Mouse (Mus musculus): ENCODE data around the gene Trip4. TPM values are rescaled to one million over a fixed set of nuclear protein-coding genes. Genes with fewer than 3 reads are reported as not detected.

Trip4 gene
- polyA plus RNA-seq, 1 experiment from 2014 or later, result 35.5 TPM

GRCm38 (mm10) chr9:65818402-65818801 is 90.2 kb downstream of the Trip4 start:
- Histone ChIP-seq H3K9ac (0 out of 2 replicates have a peak overlapping the region, but pooled peaks have one; percentile 4), H3K27me3 (ENCODE audit: control insufficient read depth, insufficient read depth, low read length) (no peaks in the 10 kb centered on the region), H3K9me3 (ENCODE audit: control insufficient read depth, low read length) (no peaks in the 10 kb centered on the region), H3K4me2 (replicated peaks) (peak overlapping the region; percentile 16; the same call in 1 of the 2 replicates), H3K4me1 (replicated peaks; ENCODE audit: control insufficient read depth, insufficient read depth, low read length) (peaks cover 35% of the 10 kb centered on the region), H3K36me3 (replicated peaks; ENCODE audit: control insufficient read depth, insufficient read depth) (no peaks in the 10 kb centered on the region), H3K4me3 (replicated peaks; ENCODE audit: low read length) (no peak overlapping the region), H3K27ac (peak overlapping the region; percentile 64)
- WGBS, result 42% methylated on average over 2 of the region's 2 CpGs
- no peak for ATAC-seq (ENCODE audit: low FRiP score)
- no peak for DNase-seq (ENCODE audit: low spot score)

GRCm38 (mm10) chr9:65812841-65813240 is 95.8 kb downstream of the Trip4 start:
- H3K9ac ChIP-seq, result no peak overlapping the region
- 0 out of 2 replicates have a peak, but pooled peaks cover 6% of the 10 kb centered on the region for H3K36me3 ChIP-seq (replicated peaks; ENCODE audit: control insufficient read depth, insufficient read depth)
- H3K9me3 ChIP-seq (ENCODE audit: control insufficient read depth, low read length), result no peaks in the 10 kb centered on the region
- H3K27me3 ChIP-seq (ENCODE audit: control insufficient read depth, insufficient read depth, low read length), result no peaks in the 10 kb centered on the region
- no peak overlapping the region for H3K4me3 ChIP-seq (replicated peaks; ENCODE audit: low read length)
- H3K4me2 ChIP-seq (replicated peaks), result no peak overlapping the region
- DNase-seq (ENCODE audit: low spot score) (no peak), ATAC-seq (ENCODE audit: low FRiP score) (no peak)
- 60% methylated on average over 2 of the region's 2 CpGs for WGBS
- H3K4me1 ChIP-seq (replicated peaks; ENCODE audit: control insufficient read depth, insufficient read depth, low read length), result 0 out of 2 replicates have a peak, but pooled peaks cover 6% of the 10 kb centered on the region
- no peak overlapping the region for H3K27ac ChIP-seq

GRCm38 (mm10) chr9:65811784-65812183 is 96.8 kb downstream of the Trip4 start:
- DNase-seq (ENCODE audit: low spot score) (no peak), ATAC-seq (ENCODE audit: low FRiP score) (no peak)
- no peaks in the 10 kb centered on the region for H3K9me3 ChIP-seq (ENCODE audit: control insufficient read depth, low read length)
- no peak overlapping the region for H3K4me3 ChIP-seq (replicated peaks; ENCODE audit: low read length)
- no peaks in the 10 kb centered on the region for H3K4me1 ChIP-seq (replicated peaks; ENCODE audit: control insufficient read depth, insufficient read depth, low read length)
- 94% methylated on average over 1 of the region's 1 CpGs for WGBS
- H3K4me2 ChIP-seq (replicated peaks), result no peak overlapping the region
- H3K9ac ChIP-seq, result no peak overlapping the region
- H3K36me3 ChIP-seq (replicated peaks; ENCODE audit: control insufficient read depth, insufficient read depth), result 0 out of 2 replicates have a peak, but pooled peaks cover 6% of the 10 kb centered on the region
- no peak overlapping the region for H3K27ac ChIP-seq
- no peaks in the 10 kb centered on the region for H3K27me3 ChIP-seq (ENCODE audit: control insufficient read depth, insufficient read depth, low read length)

- no peaks in the 10 kb centered on the region for H3K9me3 ChIP-seq (ENCODE audit: control insufficient read depth, low read length)
Observed at GRCm38 (mm10) chr9:65807818-65808217, 100.8 kb downstream of the Trip4 start.

GRCm38 (mm10) chr9:65807251-65807650 is 101.3 kb downstream of the Trip4 start:
- ATAC-seq (ENCODE audit: low FRiP score) (no peak), DNase-seq (ENCODE audit: low spot score) (no peak)
- no peak overlapping the region for H3K4me3 ChIP-seq (replicated peaks; ENCODE audit: low read length)
- H3K4me2 ChIP-seq (replicated peaks), result no peak overlapping the region
- H3K36me3 ChIP-seq (replicated peaks; ENCODE audit: control insufficient read depth, insufficient read depth), result 0 out of 2 replicates have a peak, but pooled peaks cover 6% of the 10 kb centered on the region
- H3K9ac ChIP-seq, result no peak overlapping the region
- peak overlapping the region; percentile 59 for H3K27ac ChIP-seq
- 0 out of 2 replicates have a peak, but pooled peaks cover 8% of the 10 kb centered on the region for H3K4me1 ChIP-seq (replicated peaks; ENCODE audit: control insufficient read depth, insufficient read depth, low read length)
- 28% methylated on average over 4 of the region's 5 CpGs for WGBS
- no peaks in the 10 kb centered on the region for H3K9me3 ChIP-seq (ENCODE audit: control insufficient read depth, low read length)
- no peaks in the 10 kb centered on the region for H3K27me3 ChIP-seq (ENCODE audit: control insufficient read depth, insufficient read depth, low read length)

More at GRCm38 (mm10) chr9:65807818-65808217, 100.8 kb downstream of the Trip4 start:
- H3K4me1 ChIP-seq (replicated peaks; ENCODE audit: control insufficient read depth, insufficient read depth, low read length), result 0 out of 2 replicates have a peak, but pooled peaks cover 4% of the 10 kb centered on the region
- DNase-seq (ENCODE audit: low spot score) (no peak), ATAC-seq (ENCODE audit: low FRiP score) (no peak)
- H3K27me3 ChIP-seq (ENCODE audit: control insufficient read depth, insufficient read depth, low read length), result no peaks in the 10 kb centered on the region
- H3K4me2 ChIP-seq (replicated peaks), result no peak overlapping the region
- 0 out of 2 replicates have a peak, but pooled peaks cover 6% of the 10 kb centered on the region for H3K36me3 ChIP-seq (replicated peaks; ENCODE audit: control insufficient read depth, insufficient read depth)
- H3K9ac ChIP-seq, result no peak overlapping the region
- H3K4me3 ChIP-seq (replicated peaks; ENCODE audit: low read length), result no peak overlapping the region
- no peak overlapping the region for H3K27ac ChIP-seq
- WGBS, result 63% methylated on average over 1 of the region's 1 CpGs

- H3K9ac ChIP-seq, result no peak overlapping the region
- ATAC-seq (ENCODE audit: low FRiP score) (no peak), DNase-seq (ENCODE audit: low spot score) (no peak)
- no peaks in the 10 kb centered on the region for H3K27me3 ChIP-seq (ENCODE audit: control insufficient read depth, insufficient read depth, low read length)
- H3K4me2 ChIP-seq (replicated peaks), result no peak overlapping the region
- H3K9me3 ChIP-seq (ENCODE audit: control insufficient read depth, low read length), result no peaks in the 10 kb centered on the region
- no peak overlapping the region for H3K27ac ChIP-seq
- H3K4me1 ChIP-seq (replicated peaks; ENCODE audit: control insufficient read depth, insufficient read depth, low read length), result peaks cover 20% of the 10 kb centered on the region; the same call in 1 of the 2 replicates
- no peak overlapping the region for H3K4me3 ChIP-seq (replicated peaks; ENCODE audit: low read length)
- 76% methylated on average over 4 of the region's 4 CpGs for whole genome bisulfite sequencing
- H3K36me3 ChIP-seq (replicated peaks; ENCODE audit: control insufficient read depth, insufficient read depth), result peaks cover 2% of the 10 kb centered on the region
Observed at GRCm38 (mm10) chr9:65799770-65800169, 108.8 kb downstream of the Trip4 start.

- Histone ChIP-seq H3K4me3 (replicated peaks; ENCODE audit: low read length) (no peak overlapping the region), H3K27ac (no peak overlapping the region), H3K9ac (no peak overlapping the region), H3K27me3 (ENCODE audit: control insufficient read depth, insufficient read depth, low read length) (no peaks in the 10 kb centered on the region), H3K36me3 (replicated peaks; ENCODE audit: control insufficient read depth, insufficient read depth) (peaks cover 13% of the 10 kb centered on the region), H3K9me3 (ENCODE audit: control insufficient read depth, low read length) (no peaks in the 10 kb centered on the region), H3K4me1 (replicated peaks; ENCODE audit: control insufficient read depth, insufficient read depth, low read length) (peaks cover 49% of the 10 kb centered on the region), H3K4me2 (replicated peaks) (no peak overlapping the region)
- ATAC-seq (ENCODE audit: low FRiP score), result no peak
- 90% methylated on average over 2 of the region's 2 CpGs for WGBS
- DNase-seq (ENCODE audit: low spot score), result no peak
Observed at GRCm38 (mm10) chr9:65795651-65796050, 112.9 kb downstream of the Trip4 start.

GRCm38 (mm10) chr9:65794313-65794712 is 114.3 kb downstream of the Trip4 start:
- no peak overlapping the region for H3K4me2 ChIP-seq (replicated peaks)
- no peaks in the 10 kb centered on the region for H3K9me3 ChIP-seq (ENCODE audit: control insufficient read depth, low read length)
- peaks cover 57% of the 10 kb centered on the region for H3K4me1 ChIP-seq (replicated peaks; ENCODE audit: control insufficient read depth, insufficient read depth, low read length)
- 66% methylated on average over 7 of the region's 7 CpGs for WGBS
- no peak overlapping the region for H3K27ac ChIP-seq
- no peak for ATAC-seq (ENCODE audit: low FRiP score)
- no peaks in the 10 kb centered on the region for H3K27me3 ChIP-seq (ENCODE audit: control insufficient read depth, insufficient read depth, low read length)
- H3K36me3 ChIP-seq (replicated peaks; ENCODE audit: control insufficient read depth, insufficient read depth), result peaks cover 13% of the 10 kb centered on the region
- no peak overlapping the region for H3K9ac ChIP-seq
- DNase-seq (ENCODE audit: low spot score), result no peak
- H3K4me3 ChIP-seq (replicated peaks; ENCODE audit: low read length), result no peak overlapping the region

- H3K36me3 ChIP-seq (replicated peaks; ENCODE audit: control insufficient read depth, insufficient read depth), result peaks cover 13% of the 10 kb centered on the region
- ATAC-seq (ENCODE audit: low FRiP score), result no peak
- peaks cover 58% of the 10 kb centered on the region for H3K4me1 ChIP-seq (replicated peaks; ENCODE audit: control insufficient read depth, insufficient read depth, low read length)
- H3K9ac ChIP-seq, result no peak overlapping the region
- H3K9me3 ChIP-seq (ENCODE audit: control insufficient read depth, low read length), result no peaks in the 10 kb centered on the region
- 64% methylated on average over 3 of the region's 3 CpGs for WGBS
- H3K4me2 ChIP-seq (replicated peaks), result no peak overlapping the region
- no peak overlapping the region for H3K4me3 ChIP-seq (replicated peaks; ENCODE audit: low read length)
- H3K27ac ChIP-seq, result peak overlapping the region; percentile 73
- no peak for DNase-seq (ENCODE audit: low spot score)
- no peaks in the 10 kb centered on the region for H3K27me3 ChIP-seq (ENCODE audit: control insufficient read depth, insufficient read depth, low read length)
Observed at GRCm38 (mm10) chr9:65793506-65793905, 115.1 kb downstream of the Trip4 start.

- Histone ChIP-seq H3K4me1 (replicated peaks; ENCODE audit: control insufficient read depth, insufficient read depth, low read length) (peaks cover 63% of the 10 kb centered on the region), H3K27ac (peak overlapping the region; percentile 73), H3K9ac (no peak overlapping the region), H3K4me3 (replicated peaks; ENCODE audit: low read length) (no peak overlapping the region), H3K9me3 (ENCODE audit: control insufficient read depth, low read length) (no peaks in the 10 kb centered on the region), H3K27me3 (ENCODE audit: control insufficient read depth, insufficient read depth, low read length) (no peaks in the 10 kb centered on the region), H3K4me2 (replicated peaks) (no peak overlapping the region), H3K36me3 (replicated peaks; ENCODE audit: control insufficient read depth, insufficient read depth) (peaks cover 13% of the 10 kb centered on the region)
- WGBS, result 46% methylated on average over 3 of the region's 3 CpGs
- ATAC-seq (ENCODE audit: low FRiP score) (no peak), DNase-seq (ENCODE audit: low spot score) (no peak)
Observed at GRCm38 (mm10) chr9:65793086-65793485, 115.5 kb downstream of the Trip4 start.
